Mouse (Mus musculus) layer of hippocampus, postnatal 14 days (tissue): ENCODE measurements at regions not wholly inside any gene's neighbourhood (a gene's known extent, or its start where the extent isn't known, plus 50 kb on each side); places are given as distances from the start of the nearest gene placed in this dataset.

Experiments used
- DNase-seq, 2 experiments: peaks; one replicate each; pipeline ENCODE4 v3.0.0; 2021 to 2022; ENCODE audit warnings: low spot score in 2 of 2, mixed read lengths in 1 of 2

DNA sequence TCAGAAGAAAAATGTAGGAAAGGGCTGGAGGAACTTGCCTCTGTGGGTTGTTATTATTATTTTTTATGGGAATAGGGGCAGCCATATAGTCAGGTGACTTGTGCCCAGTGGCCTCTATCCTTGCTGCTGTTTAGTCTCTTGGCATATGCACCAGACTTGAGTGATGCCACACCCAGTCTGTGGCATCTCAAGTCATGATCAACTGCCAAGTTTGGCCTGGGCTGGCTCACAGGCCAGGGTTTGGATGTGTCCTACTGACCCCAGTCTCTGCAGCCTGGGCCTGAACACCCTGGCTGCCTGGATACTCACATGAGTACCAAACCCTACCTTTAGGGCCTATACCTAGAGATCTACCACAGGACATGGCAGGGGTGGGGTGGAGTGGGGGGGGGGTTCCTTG lies 133.8 kb downstream of the Cyp26a1 start:
- no peak for DNase-seq

DNA sequence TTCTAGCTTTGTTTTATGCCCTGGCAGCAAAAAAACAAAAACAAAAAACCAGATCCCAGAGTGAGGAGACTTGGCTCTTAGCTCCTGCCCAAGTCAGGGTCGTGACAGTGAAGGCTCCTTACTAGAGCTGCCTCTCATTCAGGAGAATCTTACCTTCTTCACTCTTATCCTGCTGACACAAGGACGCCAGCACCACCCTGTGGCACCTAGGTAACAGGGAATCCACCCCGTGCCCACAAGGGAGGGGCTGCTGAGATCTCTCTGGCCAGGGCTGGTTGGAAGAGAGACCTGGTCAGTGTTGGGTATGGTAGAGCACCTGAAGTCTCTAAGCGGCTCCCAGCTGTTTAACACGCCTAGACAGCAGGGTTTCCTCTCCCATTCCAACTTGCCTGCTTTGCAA lies 139.3 kb downstream of the Cyp26a1 start:
- DNase-seq, result no peak
